Mouse (Mus musculus) liver, postnatal 0 days (tissue): ENCODE results near the gene Dennd2c.

Source experiments
- CTCF ChIP-seq: sonication (generic); IDR thresholded peaks from 2 replicates; pipeline ENCODE4 v1.5.1; 2016; ENCODE audit warnings: antibody characterized with exemption, low read depth
- EP300 ChIP-seq: IDR thresholded peaks from 2 replicates; pipeline ENCODE4 v1.6.1; 2016; ENCODE audit warnings: antibody characterized with exemption, low read depth, mild to moderate bottlenecking

DNA sequence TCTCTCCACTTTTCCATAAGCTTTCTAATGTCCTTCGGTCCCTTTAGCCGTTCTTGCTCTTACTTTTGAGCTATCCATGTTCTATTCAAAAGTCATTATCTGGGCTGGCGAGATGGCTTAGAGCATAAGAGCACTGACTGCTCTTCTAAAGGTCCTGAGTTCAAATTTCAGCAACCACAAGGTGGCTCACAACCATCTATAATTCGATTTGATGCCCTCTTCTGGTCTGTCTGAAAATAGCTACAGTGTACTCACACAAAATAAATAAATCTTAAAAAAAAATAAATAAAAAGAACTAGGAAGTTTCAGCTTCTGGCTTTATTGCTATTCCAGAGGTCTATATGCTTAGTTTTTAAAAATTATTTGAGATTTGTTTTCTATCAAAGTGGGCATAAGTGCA lies 45.4 kb downstream of the Dennd2c start:
- TF ChIP-seq CTCF, result peak; percentile 40
- TF ChIP-seq EP300, result no peak
